Mouse (Mus musculus) embryonic facial prominence, embryonic 14.5 days (tissue): ENCODE measurements around the gene Pard3. TPM values are rescaled to one million over a fixed set of nuclear protein-coding genes. Genes with fewer than 3 reads are reported as not detected.

ENCODE experiments used
- ATAC-seq: fragments of 200-750 bp; cut with Nextera tagmentation; 2 replicates; pipeline ENCODE4 v1.8.0; 2017; ENCODE audit warnings: low read depth, moderate number of reproducible peaks, moderate TSS enrichment
- DNase-seq: peaks from one replicate; pipeline ENCODE4 v3.0.0-alpha.2; 2015; ENCODE audit warnings: low spot score
- H3K27ac ChIP-seq: fragments of 300-500 bp; sonication (generic); replicated peaks from 2 replicates; pipeline ENCODE4 v1.5.1; 2014; ENCODE audit warnings: low read depth, mild to moderate bottlenecking, low read length, moderate library complexity
- H3K27me3 ChIP-seq: fragments of 300-500 bp; sonication (generic); replicated peaks from 2 replicates; pipeline ENCODE4 v1.6.1; 2014; ENCODE audit warnings: low read length; ENCODE audit not compliant: control insufficient read depth, insufficient read depth
- H3K36me3 ChIP-seq: fragments of 300-500 bp; sonication (generic); 2 replicates; pipeline ENCODE4 v1.6.1; 2014; ENCODE audit warnings: low read length, mixed read lengths; ENCODE audit not compliant: control insufficient read depth, insufficient read depth
- H3K4me1 ChIP-seq: fragments of 300-500 bp; sonication (generic); 2 replicates; pipeline ENCODE4 v1.6.1; 2014; ENCODE audit warnings: antibody characterized with exemption, low read length; ENCODE audit not compliant: control insufficient read depth, insufficient read depth
- H3K4me2 ChIP-seq: fragments of 300-500 bp; sonication (generic); 2 replicates; pipeline ENCODE4 v1.6.1; 2014; ENCODE audit warnings: low read depth, mild to moderate bottlenecking, low read length, moderate library complexity, mixed read lengths
- H3K4me3 ChIP-seq: fragments of 300-500 bp; sonication (generic); 2 replicates; pipeline ENCODE4 v1.5.1; 2014; ENCODE audit warnings: low read depth, mild to moderate bottlenecking, low read length
- H3K9ac ChIP-seq: fragments of 300-500 bp; sonication (generic); 2 replicates; pipeline ENCODE4 v1.6.1; 2014; ENCODE audit warnings: low read depth, mild to moderate bottlenecking, low read length, moderate library complexity, mixed read lengths
- H3K9me3 ChIP-seq: fragments of 300-500 bp; sonication (generic); 2 replicates; pipeline ENCODE4 v1.6.1; 2016; ENCODE audit warnings: low read length; ENCODE audit not compliant: control insufficient read depth
- WGBS: fragments of 180-500 bp; shearing (Covaris S2); extraction: QIAGEN DNeasy Blood & Tissue Kit; methylation state at CpG from one replicate; pipeline ENCODE4 v1.1.7; 2014; 5-methylcytosine and 5-hydroxymethylcytosine counted together
- polyA plus RNA-seq: library from polyadenylated mRNA; unstranded; fragments of >200 nt; fragmentation: Nextera tagmentation; extraction: Ambion mirVana; gene quantifications from 2 replicates; pipeline ENCODE4 v1.2.1, GENCODE M21; 2014

The Pard3 gene
- polyA plus RNA-seq, 1 experiment from 2014 or later: 35.4 TPM

DNA sequence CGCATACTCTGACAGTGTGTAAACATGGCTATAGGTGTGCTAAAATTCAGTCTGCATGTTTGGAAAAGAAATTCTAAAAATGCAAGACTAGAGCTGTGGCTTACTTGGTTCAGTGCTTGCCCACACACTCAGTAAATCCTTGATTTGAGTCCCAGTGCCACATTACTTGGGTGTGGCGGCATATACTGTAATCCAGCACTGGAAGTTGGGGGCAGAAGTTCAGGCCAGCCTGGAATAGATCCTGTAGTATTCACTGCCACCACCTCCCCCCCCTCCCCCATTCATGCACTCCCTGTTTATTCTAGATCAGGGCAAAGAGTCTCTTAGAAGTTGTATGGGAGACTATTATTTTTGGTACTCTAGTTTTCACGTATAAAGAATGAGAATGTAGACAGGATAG is 52.1 kb downstream of the Pard3 start:
- H3K36me3 ChIP-seq: no peaks in the 10 kb centered on the region
- H3K9ac ChIP-seq: no peak overlapping the region
- peaks cover 28% of the 10 kb centered on the region for H3K4me1 ChIP-seq
- no peaks in the 10 kb centered on the region for H3K9me3 ChIP-seq
- WGBS: 75% methylated on average over 3 of the region's 3 CpGs
- no peak overlapping the region for H3K27ac ChIP-seq
- H3K4me2 ChIP-seq: no peak overlapping the region
- no peak overlapping the region for H3K4me3 ChIP-seq
- no peaks in the 10 kb centered on the region for H3K27me3 ChIP-seq
- 0 out of 2 replicates have a peak, but pooled peaks have one; percentile 24 for ATAC-seq
- peak; percentile 56 for DNase-seq

DNA sequence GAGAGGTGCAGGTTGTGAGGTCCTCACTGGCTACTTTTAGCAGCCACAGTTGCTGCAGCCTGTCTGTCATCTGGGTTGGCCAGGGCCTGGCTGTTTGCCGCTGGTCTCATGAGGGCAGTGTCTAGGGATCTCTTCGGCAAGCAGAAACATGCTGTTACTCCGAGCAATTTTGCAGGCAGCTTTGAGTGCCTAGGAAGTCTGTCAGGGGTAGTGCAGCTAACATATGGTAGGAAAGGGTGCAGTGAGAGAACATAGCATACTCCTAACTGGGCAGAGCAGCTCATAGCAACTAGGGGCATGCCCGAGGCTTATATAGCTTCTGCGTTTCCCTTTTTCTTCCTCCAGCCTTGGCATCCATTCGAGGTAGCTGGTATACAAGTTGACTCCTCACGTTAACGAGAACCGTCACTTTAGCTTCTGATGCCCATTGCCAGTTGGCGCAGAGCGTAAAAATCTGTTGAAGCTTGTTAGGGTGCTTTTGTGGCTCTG is 54.7 kb downstream of the Pard3 start:
- ATAC-seq: peak; percentile 53
- peak overlapping the region; percentile 13; the same call in 1 of the 2 replicates for H3K27ac ChIP-seq
- H3K27me3 ChIP-seq: no peaks in the 10 kb centered on the region
- 59% methylated on average over 11 of the region's 11 CpGs for WGBS
- no peak overlapping the region for H3K4me2 ChIP-seq
- H3K4me3 ChIP-seq: no peak overlapping the region
- peaks cover 25% of the 10 kb centered on the region for H3K4me1 ChIP-seq
- peak; percentile 65 for DNase-seq
- no peaks in the 10 kb centered on the region for H3K36me3 ChIP-seq
- no peak overlapping the region for H3K9ac ChIP-seq
- no peaks in the 10 kb centered on the region for H3K9me3 ChIP-seq

DNA sequence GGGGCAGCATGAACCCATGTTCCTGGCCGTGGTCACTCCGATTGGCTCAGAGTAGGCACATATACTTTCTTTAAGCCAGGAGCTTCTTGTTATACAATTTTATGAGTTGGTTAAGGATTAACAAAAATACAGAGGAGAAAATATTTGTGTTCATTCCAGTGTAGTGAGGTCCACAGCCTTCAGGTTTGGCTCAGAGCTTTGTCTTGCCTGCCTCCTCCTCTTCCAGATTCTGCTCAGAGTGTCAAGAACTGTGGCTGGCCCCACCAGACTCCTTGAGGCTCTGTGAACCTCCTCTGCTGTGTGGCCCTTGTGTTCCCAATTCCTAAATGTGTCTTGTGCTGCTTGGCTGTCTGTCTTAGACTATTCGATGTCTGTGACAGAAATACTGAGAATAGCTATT is 59.7 kb downstream of the Pard3 start:
- 84% methylated on average over 3 of the region's 3 CpGs for WGBS
- Histone ChIP-seq H3K9me3 (no peaks in the 10 kb centered on the region), H3K4me1 (peaks cover 54% of the 10 kb centered on the region), H3K27me3 (no peaks in the 10 kb centered on the region), H3K4me3 (no peak overlapping the region), H3K4me2 (no peak overlapping the region), H3K36me3 (no peaks in the 10 kb centered on the region), H3K27ac (no peak overlapping the region), H3K9ac (no peak overlapping the region)
- ATAC-seq (no peak), DNase-seq (no peak)

DNA sequence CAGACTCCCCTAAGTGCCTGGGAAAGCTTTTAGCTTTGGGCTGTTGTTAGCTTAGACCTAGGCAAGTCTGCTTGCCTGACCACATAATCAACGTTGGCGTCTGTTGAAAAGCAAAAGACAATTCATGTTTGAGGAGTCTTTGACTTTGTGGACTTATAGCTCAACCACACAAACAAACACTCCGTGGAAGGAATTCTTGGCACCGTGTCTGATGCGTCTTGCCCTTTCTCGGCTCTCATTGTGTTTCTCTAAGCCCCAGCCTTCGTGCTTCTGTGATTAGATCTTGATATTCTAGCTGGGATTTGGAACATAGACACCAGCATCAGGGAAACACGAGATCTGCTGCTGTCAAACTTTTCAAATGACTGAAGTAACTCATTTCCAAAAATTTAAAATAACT is 61.1 kb downstream of the Pard3 start:
- Histone ChIP-seq H3K4me3 (no peak overlapping the region), H3K36me3 (no peaks in the 10 kb centered on the region), H3K4me2 (no peak overlapping the region), H3K9ac (no peak overlapping the region), H3K27me3 (no peaks in the 10 kb centered on the region), H3K4me1 (peaks cover 56% of the 10 kb centered on the region), H3K27ac (0 out of 2 replicates have a peak overlapping the region, but pooled peaks have one; percentile 44), H3K9me3 (no peaks in the 10 kb centered on the region)
- peak; percentile 91 for DNase-seq
- 31% methylated on average over 8 of the region's 8 CpGs for WGBS
- peak; percentile 42; the same call in 1 of the 2 replicates for ATAC-seq

DNA sequence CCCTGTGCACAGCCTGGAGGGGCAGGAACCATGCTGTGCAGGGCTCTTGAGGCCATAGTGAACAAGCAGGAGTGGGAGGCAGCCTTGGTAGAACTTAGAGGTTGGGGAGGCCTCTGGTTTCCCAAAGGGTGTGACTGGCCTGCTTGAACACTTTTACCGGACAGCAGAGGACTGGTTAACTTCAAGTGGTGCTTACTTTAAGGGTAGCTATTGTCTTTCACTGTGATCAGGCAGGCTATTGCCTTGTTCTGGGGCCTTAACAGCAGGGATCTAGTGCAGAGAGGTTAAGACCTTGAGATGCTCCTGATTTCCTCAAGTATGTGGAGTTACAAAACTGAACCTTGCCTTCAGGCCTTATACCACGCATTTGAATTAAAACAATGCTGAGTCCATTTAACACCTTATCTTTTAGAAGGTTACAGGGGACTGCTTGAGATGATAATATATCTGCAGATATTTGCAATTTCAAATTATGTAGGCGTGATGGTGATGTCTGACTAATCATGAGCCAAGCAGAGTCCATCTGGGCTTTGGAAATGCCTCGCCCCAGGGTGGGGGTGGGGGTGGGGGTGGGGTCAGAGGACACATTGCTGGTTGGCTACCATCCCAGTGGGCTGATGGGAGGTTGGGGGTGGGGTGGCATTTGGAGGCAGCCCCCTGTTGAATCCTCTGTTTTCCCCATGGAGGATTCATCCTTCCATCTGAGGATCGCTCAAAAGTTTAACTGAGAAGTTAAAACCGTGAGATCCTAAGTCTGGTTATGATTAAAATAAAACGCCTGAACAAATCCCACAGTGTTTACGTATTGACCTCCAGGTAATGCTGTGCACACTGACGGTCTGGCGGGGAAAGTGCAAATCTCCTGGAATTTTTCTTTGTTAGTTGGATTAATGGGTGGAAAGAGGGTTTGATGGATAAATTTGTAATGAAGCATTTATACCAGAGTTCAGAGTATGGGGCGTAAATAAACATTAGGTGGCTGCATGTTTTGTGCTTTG is 62.3 kb downstream of the Pard3 start:
- Histone ChIP-seq H3K9ac (no peak overlapping the region), H3K27ac (peak overlapping the region; percentile 18; the same call in 1 of the 2 replicates), H3K4me1 (peaks cover 58% of the 10 kb centered on the region), H3K36me3 (no peaks in the 10 kb centered on the region), H3K4me2 (no peak overlapping the region), H3K4me3 (no peak overlapping the region), H3K9me3 (no peaks in the 10 kb centered on the region), H3K27me3 (no peaks in the 10 kb centered on the region)
- no peak for DNase-seq
- no peak for ATAC-seq
- WGBS: 28% methylated on average over 11 of the region's 11 CpGs

DNA sequence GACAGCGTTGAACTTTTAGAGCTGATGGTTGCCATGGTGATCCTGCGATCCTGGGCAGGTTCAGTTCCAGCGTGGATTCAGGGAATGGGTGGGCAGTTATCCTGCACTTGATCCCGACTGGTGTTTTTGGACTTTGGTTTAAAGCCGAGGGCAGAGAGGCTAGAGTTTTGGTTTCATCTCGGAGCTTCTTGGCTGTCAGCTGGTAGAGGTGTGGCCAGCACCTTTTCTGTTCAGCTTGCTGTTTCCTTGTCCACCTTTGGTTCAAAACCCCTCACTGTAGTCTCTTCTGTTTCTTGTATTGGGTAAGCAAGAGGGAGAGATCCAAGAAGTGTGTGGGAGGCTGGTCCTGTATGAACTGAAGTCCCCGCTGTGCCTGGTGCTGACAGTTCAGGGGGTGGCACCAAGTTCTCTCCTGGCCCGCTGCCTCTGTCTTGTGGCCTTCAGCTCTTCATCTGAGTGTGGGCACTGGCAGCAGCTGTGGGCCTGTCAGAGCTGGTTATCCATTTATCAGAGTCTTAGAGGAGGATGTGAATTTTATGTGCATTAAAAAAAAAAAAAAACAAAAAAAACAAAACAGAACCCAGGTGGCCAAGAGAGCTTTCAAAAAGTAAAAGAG is 65.2 kb downstream of the Pard3 start:
- no peak overlapping the region for H3K4me2 ChIP-seq
- DNase-seq (no peak), ATAC-seq (no peak)
- WGBS: 30% methylated on average over 8 of the region's 8 CpGs
- no peak overlapping the region for H3K27ac ChIP-seq
- H3K27me3 ChIP-seq: no peaks in the 10 kb centered on the region
- H3K4me3 ChIP-seq: no peak overlapping the region
- H3K36me3 ChIP-seq: no peaks in the 10 kb centered on the region
- peaks cover 52% of the 10 kb centered on the region for H3K4me1 ChIP-seq
- H3K9ac ChIP-seq: no peak overlapping the region
- H3K9me3 ChIP-seq: no peaks in the 10 kb centered on the region

DNA sequence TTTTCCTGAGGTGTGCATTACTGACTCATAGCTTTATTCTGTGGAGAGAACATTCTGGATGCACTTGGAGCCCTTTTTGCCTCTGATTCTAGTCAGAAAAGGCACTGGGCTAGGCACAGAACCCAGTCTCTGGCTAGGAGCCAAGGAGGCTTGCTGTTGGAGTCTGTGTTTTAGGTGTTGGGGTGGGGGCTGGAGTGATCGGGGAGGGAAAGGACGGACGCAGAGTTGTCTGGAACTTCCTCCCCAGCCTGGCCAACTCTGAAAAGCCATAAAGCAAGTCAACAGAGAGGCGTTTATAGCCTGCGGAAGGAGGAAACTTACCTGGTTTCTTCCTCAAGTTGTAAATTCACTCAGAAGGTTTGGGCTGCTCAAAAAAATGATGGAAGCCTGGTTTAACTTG is 70.6 kb downstream of the Pard3 start:
- H3K4me2 ChIP-seq: no peak overlapping the region
- no peak overlapping the region for H3K9ac ChIP-seq
- H3K9me3 ChIP-seq: no peaks in the 10 kb centered on the region
- H3K27ac ChIP-seq: no peak overlapping the region
- no peaks in the 10 kb centered on the region for H3K27me3 ChIP-seq
- ATAC-seq (no peak), DNase-seq (no peak)
- 78% methylated on average over 5 of the region's 5 CpGs for WGBS
- H3K36me3 ChIP-seq: no peaks in the 10 kb centered on the region
- H3K4me3 ChIP-seq: no peak overlapping the region
- H3K4me1 ChIP-seq: peaks cover 34% of the 10 kb centered on the region

DNA sequence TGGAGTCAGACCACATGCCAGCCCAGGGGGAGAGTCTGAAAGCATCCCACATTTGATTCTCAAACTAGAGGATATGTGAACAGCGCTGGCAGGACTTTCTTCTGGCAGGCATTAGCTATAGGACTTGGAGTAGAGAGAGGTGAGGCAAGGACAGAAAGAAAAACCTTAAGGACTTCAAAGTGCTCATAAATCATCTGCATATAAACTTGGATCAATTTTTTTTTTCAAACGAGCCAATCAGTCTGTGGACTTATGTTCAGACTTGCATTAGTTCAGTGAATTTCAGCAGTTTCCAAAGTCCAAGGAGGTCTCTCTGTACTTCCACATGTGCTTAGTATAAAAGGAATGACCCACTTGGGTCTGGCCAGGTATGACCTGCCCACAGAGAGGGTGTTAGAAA is 72.5 kb downstream of the Pard3 start:
- Histone ChIP-seq H3K9me3 (no peaks in the 10 kb centered on the region), H3K4me2 (no peak overlapping the region), H3K4me1 (peaks cover 26% of the 10 kb centered on the region), H3K27ac (no peak overlapping the region), H3K9ac (no peak overlapping the region), H3K36me3 (no peaks in the 10 kb centered on the region), H3K4me3 (no peak overlapping the region), H3K27me3 (no peaks in the 10 kb centered on the region)
- DNase-seq: no peak
- 66% methylated on average over 2 of the region's 2 CpGs for WGBS
- ATAC-seq: no peak
